Mouse (Mus musculus) heart, adult 2 months (tissue): ENCODE measurements around the gene Adam1b.

Experiments used
- CTCF ChIP-seq: fragments of 200-600 bp; IDR thresholded peaks from 2 replicates; pipeline ENCODE4 v1.8.1; 2022; ENCODE audit warnings: antibody characterized with exemption, mild to moderate bottlenecking, moderate library complexity
- EP300 ChIP-seq: fragments of 200-500 bp; IDR thresholded peaks from 2 replicates; pipeline ENCODE4 v1.6.1; 2011; ENCODE audit warnings: low read depth, low read length, control low read depth; ENCODE audit not compliant: insufficient read depth

DNA sequence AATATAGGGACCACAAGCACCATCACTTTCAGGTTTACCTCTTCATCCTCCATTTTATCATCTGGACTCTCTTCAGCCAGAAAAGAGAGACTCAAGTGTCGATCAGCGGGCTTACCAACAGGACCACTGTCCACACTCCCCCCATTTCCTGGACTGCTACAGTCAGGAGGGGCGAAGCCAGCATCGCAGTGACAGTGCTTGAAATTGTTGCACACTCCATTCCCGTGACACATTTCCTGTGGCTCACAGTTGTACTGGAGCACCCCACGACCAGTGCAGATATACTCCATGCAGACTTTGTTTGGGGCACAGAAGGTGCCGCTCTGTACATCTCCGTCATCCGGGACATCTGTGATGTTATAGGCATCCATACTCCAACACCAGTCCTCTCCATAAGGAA lies 15.7 kb upstream of the Adam1b start:
- TF ChIP-seq EP300 = no peak
- no peak for TF ChIP-seq CTCF
